8 mouse cellular contexts compared by ENCODE assay signal in genomic region chr11:90390817-90391173, GRCm38 (mm10). TPM values are rescaled to one million over a fixed set of nuclear protein-coding genes. Genes with fewer than 3 reads are reported as not detected.
DNase-seq lines count a peak whose midpoint lies in the region; ATAC-seq lines count a peak whose summit lies in the region.

Gene Hlf, minus strand, starts transcription at chr11:90390895.

- no peaks in the 10 kb centered on the region for H3K36me3 ChIP-seq in megakaryocyte, embryonic 14.5 days (replicated peaks; ENCODE audit: low read length)

- no peaks in the 10 kb centered on the region for H3K9me3 ChIP-seq in megakaryocyte, embryonic 14.5 days

- peak; percentile 86 to 89 for DNase-seq in adrenal gland, adult 18-20 months (ENCODE audit: low spot score in 2 of 2)
- DNase-seq in embryo, embryonic 10.5 days (ENCODE audit: low spot score), result peak; percentile 95
- DNase-seq in gastrocnemius, postnatal 25 days, result peak; percentile 92
- DNase-seq in left cerebral cortex, adult 9 months (ENCODE audit: low spot score in 2 of 2), result peak; percentile 86 to 93
- DNase-seq in right cerebral cortex, adult 2 months (ENCODE audit: low spot score in 2 of 2), result peak; percentile 93 to 94
- DNase-seq in urinary bladder, postnatal 10 days (ENCODE audit: low spot score), result peak; percentile 36

- H3K4me1 ChIP-seq in megakaryocyte, embryonic 14.5 days, result peaks cover 38% of the 10 kb centered on the region

- peak; percentile 67 for ATAC-seq in inflammation-experienced regulatory T-cells, adult 6 months

- peak within 1 kb of the TSS; percentile 89 for H3K4me3 ChIP-seq in megakaryocyte, embryonic 14.5 days (replicated peaks)

- H3K27me3 ChIP-seq in megakaryocyte, embryonic 14.5 days (replicated peaks), result peaks cover 82% of the 10 kb centered on the region

RNA-seq across cellular contexts. Expression of gene Hlf, which starts in this region (rescaled TPM):
- 10 to 100 TPM in 1 of 2 experiments, 1 to 10 TPM in 1; 8.9 to 14.8 TPM for total RNA-seq in adrenal gland, adult 18-20 months (2021)
- total RNA-seq in gastrocnemius, postnatal 25 days (2021), result 1 to 10 TPM; 3.3 to 5.4 TPM
- polyA plus RNA-seq in inflammation-experienced regulatory T-cells, adult 6 months (2017; shearing (Covaris generic)), result 1 to 10 TPM; 1.5 to 2.4 (median 1.5) TPM
- 0.98 TPM in 1 of 2 replicates, not detected in the other for polyA plus RNA-seq in megakaryocyte, embryonic 14.5 days (2012; ENCODE audit: insufficient read depth, low replicate concordance)

Comparison
In these comparisons a context has a peak if more than half of its experiments do, and no peak if none do; other contexts are left out.
1. Peak in every context shown above with its lines: DNase-seq, ATAC-seq and H3K4me3 ChIP-seq.
2. DNase-seq: peak in every context shown above with its lines; median percentile 95 in embryo, embryonic 10.5 days; 94 in right cerebral cortex, adult 2 months; 92 in gastrocnemius, postnatal 25 days; 90 in left cerebral cortex, adult 9 months; 88 in adrenal gland, adult 18-20 months; 36 in urinary bladder, postnatal 10 days.